Mouse (Mus musculus) C2C12 (cell line): ENCODE results near the gene Tmem35b.

Experiments used
- CEBPB ChIP-seq: IDR thresholded peaks from one replicate; pipeline ENCODE4 v1.6.1; 2011; ENCODE audit warnings: low read depth, mild to moderate bottlenecking, control low read depth, moderate library complexity
- CTCF ChIP-seq: IDR thresholded peaks from one replicate; pipeline ENCODE4 v1.5.1; 2011; ENCODE audit not compliant: control insufficient read depth, insufficient read depth, insufficient read length
- FOSL1 ChIP-seq: IDR thresholded peaks from one replicate; pipeline ENCODE4 v1.8.0; 2011; ENCODE audit warnings: mild to moderate bottlenecking, low read length; ENCODE audit not compliant: poor library complexity, insufficient read depth, severe bottlenecking
- MAX ChIP-seq: IDR thresholded peaks from one replicate; pipeline ENCODE4 v1.6.1; 2011; ENCODE audit warnings: mild to moderate bottlenecking, control low read depth
- MYOD1 ChIP-seq: IDR thresholded peaks from one replicate; pipeline ENCODE4 v1.6.1; 2011; ENCODE audit warnings: low read depth; ENCODE audit not compliant: control insufficient read depth, insufficient read length
- MYOG ChIP-seq: IDR thresholded peaks from one replicate; pipeline ENCODE4 v1.6.1; 2011; ENCODE audit not compliant: control insufficient read depth, insufficient read length; ENCODE audit errors: extremely low read depth
- USF1 ChIP-seq: IDR thresholded peaks from one replicate; pipeline ENCODE4 v1.6.1; 2011; ENCODE audit warnings: low read depth, mild to moderate bottlenecking, control low read depth, moderate library complexity

GRCm38 (mm10) chr4:127171341-127171905 lies 47.9 kb downstream of the Tmem35b start:
- TF ChIP-seq CTCF, result no peak
- no peak for TF ChIP-seq USF1
- TF ChIP-seq MAX, result no peak
- no peak for TF ChIP-seq MYOG
- no peak for TF ChIP-seq MYOD1
- TF ChIP-seq FOSL1, result no peak
- TF ChIP-seq CEBPB, result no peak
